Mouse (Mus musculus) midbrain, embryonic 12.5 days (tissue): ENCODE measurements around the gene Pip5kl1. TPM values are rescaled to one million over a fixed set of nuclear protein-coding genes. Genes with fewer than 3 reads are reported as not detected.

ENCODE experiments used
- ATAC-seq: fragments of 200-750 bp; cut with Nextera tagmentation; 2 replicates; pipeline ENCODE4 v1.8.0; 2017; ENCODE audit warnings: low read depth, moderate TSS enrichment, moderate library complexity; ENCODE audit not compliant: low FRiP score
- H3K27ac ChIP-seq: fragments of 300-500 bp; sonication (generic); replicated peaks from 2 replicates; pipeline ENCODE4 v1.5.1; 2016; ENCODE audit warnings: mild to moderate bottlenecking
- H3K27me3 ChIP-seq: fragments of 300-500 bp; sonication (generic); 2 replicates; pipeline ENCODE4 v1.6.1; 2016; ENCODE audit warnings: mild to moderate bottlenecking
- H3K36me3 ChIP-seq: fragments of 300-500 bp; sonication (generic); 2 replicates; pipeline ENCODE4 v1.6.1; 2016
- H3K4me1 ChIP-seq: fragments of 300-500 bp; sonication (generic); 2 replicates; pipeline ENCODE4 v1.6.1; 2016
- H3K4me2 ChIP-seq: fragments of 300-500 bp; sonication (generic); replicated peaks from 2 replicates; pipeline ENCODE4 v1.6.1; 2016; ENCODE audit warnings: mild to moderate bottlenecking, moderate library complexity
- H3K4me3 ChIP-seq: fragments of 300-500 bp; sonication (generic); 2 replicates; pipeline ENCODE4 v1.5.1; 2016; ENCODE audit warnings: mild to moderate bottlenecking
- H3K9ac ChIP-seq: fragments of 300-500 bp; sonication (generic); replicated peaks from 2 replicates; pipeline ENCODE4 v1.6.1; 2016; ENCODE audit warnings: mild to moderate bottlenecking, moderate library complexity
- H3K9me3 ChIP-seq: fragments of 300-500 bp; sonication (generic); 2 replicates; pipeline ENCODE4 v1.6.1; 2016; ENCODE audit warnings: mild to moderate bottlenecking
- WGBS: fragments of 180-500 bp; shearing (Covaris S2); methylation state at CpG from one replicate; pipeline ENCODE4 v1.1.7; 2016; 5-methylcytosine and 5-hydroxymethylcytosine counted together
- polyA plus RNA-seq: library from polyadenylated mRNA; unstranded; fragments of >200 nt; fragmentation: Nextera tagmentation; extraction: Ambion mirVana; gene quantifications from 2 replicates; pipeline ENCODE4 v1.2.1, GENCODE M21; 2016

The Pip5kl1 gene
- polyA plus RNA-seq, 1 experiment from 2014 or later = 2.7 TPM

DNA sequence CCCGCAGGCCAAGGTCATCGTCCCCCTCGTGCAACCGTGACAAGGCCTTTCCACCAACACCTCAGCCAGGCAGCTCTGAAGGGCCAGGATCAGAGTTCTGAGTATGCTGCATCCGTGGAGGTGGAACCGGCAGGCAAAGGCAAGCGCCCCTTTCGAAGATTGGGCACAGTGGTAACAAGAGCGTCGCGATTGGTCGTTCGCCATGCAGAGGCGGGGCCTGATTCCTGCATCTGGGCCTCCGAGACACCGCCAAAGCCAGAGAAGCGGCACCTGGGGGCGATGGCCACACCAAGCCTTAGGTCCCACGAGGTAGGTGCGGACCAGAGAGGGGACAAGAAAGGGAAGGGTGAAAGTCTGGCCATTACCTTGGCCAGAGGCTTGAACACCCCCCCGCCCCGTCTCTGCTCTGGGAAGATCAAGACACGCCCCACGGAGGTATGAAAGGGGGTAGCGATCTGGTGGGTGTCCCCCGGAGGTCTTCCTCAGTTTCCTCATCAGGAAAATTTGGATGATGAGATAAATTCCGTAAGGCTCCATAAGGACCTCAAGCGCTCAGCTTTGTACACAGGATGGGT is 1.1 kb downstream of the Pip5kl1 start, which contains the start of gene 9430097D07Rik:
Gene 9430097D07Rik, minus strand, starts transcription at position 99 of the 575 bp plus-strand sequence.
- Histone ChIP-seq H3K4me1 (peaks cover 26% of the 10 kb centered on the region), H3K27ac (no peak within 1 kb of the TSS), H3K4me3 (peak within 1 kb of the TSS; percentile 48), H3K9me3 (no peaks in the 10 kb centered on the region), H3K27me3 (peaks cover 44% of the 10 kb centered on the region), H3K9ac (peak within 1 kb of the TSS; percentile 61), H3K36me3 (0 out of 2 replicates have a peak, but pooled peaks cover 7% of the 10 kb centered on the region), H3K4me2 (peak within 1 kb of the TSS; percentile 100)
- 4% methylated on average over 28 of the region's 28 CpGs for WGBS
- ATAC-seq = peak; percentile 73

DNA sequence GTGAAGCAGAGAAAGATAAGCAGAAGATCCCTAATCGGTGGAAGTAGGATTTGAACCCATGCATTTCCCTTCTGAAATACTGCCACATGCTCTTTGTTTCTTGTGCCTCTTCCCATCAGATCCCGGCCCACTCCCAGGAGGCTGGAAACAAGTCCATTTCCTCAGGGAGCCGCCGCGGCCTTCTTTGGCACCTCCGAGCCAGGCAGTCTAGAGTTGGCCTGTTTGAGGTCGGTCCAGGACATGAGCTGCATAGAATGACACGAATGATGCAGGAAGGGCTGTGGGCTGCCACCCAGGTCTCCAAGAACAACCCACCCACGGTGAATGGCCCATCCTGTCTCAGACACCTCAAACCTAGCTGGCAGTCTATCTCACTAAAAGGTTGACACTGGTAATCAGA is 1.9 kb downstream of the Pip5kl1 start:
- H3K36me3 ChIP-seq = 0 out of 2 replicates have a peak, but pooled peaks cover 7% of the 10 kb centered on the region
- H3K9ac ChIP-seq = no peak overlapping the region
- H3K4me1 ChIP-seq = peaks cover 20% of the 10 kb centered on the region
- H3K27me3 ChIP-seq = peaks cover 44% of the 10 kb centered on the region
- 90% methylated on average over 9 of the region's 9 CpGs for WGBS
- no peak overlapping the region for H3K4me2 ChIP-seq
- no peak overlapping the region for H3K27ac ChIP-seq
- no peaks in the 10 kb centered on the region for H3K9me3 ChIP-seq
- no peak for ATAC-seq
- no peak overlapping the region for H3K4me3 ChIP-seq

DNA sequence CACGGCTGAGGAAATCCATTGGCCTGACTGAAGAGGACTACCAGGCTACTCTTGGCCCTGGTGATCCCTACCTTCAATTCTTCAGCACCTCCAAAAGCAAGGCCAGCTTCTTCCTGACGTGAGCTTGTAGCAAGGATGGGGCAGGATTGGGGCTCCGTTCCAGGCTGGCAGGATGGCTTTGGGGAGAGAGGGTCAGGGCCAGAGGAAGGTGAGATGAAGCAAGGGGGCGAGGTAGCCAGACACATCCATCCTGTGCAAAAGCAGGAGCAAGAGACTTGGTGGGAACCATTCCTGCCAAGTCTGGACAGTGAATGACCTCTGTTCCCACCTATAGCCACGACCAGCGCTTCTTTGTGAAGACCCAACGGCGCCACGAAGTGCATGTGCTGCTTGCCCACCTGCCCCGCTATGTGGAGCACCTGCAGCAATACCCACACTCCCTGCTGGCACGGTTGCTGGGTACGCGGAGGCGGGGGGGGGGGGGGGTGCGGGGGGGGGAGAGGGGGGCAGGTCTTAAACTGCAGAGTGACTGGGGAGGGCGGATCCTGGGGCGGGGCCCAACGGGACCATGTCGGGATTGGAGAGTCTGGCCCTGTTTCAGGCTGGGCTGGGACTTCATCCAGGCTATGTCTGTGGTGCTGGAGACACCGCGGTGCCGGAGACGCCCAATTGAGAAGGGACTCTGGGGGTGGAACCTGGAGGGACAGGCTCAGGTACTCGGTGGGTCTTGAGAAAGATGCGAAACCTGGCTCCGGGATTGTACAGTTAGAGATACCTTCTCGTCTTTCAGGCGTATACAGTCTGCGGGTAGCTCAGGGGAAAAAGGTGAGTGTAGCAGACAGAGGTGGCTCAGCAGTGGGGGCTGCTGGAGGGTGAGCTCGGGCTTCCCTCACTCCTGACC is 3.8 kb downstream of the Pip5kl1 start:
- H3K4me2 ChIP-seq = no peak overlapping the region
- H3K27me3 ChIP-seq = peaks cover 58% of the 10 kb centered on the region
- no peak for ATAC-seq
- no peaks in the 10 kb centered on the region for H3K36me3 ChIP-seq
- WGBS = 40% methylated on average over 28 of the region's 30 CpGs
- no peaks in the 10 kb centered on the region for H3K9me3 ChIP-seq
- H3K27ac ChIP-seq = no peak overlapping the region
- H3K9ac ChIP-seq = no peak overlapping the region
- no peak overlapping the region for H3K4me3 ChIP-seq
- peaks cover 15% of the 10 kb centered on the region; the same call in 1 of the 2 replicates for H3K4me1 ChIP-seq

- H3K27ac ChIP-seq = no peak overlapping the region
Observed at GRCm38 (mm10) chr2:32581450-32582095, 7.0 kb downstream of the Pip5kl1 start.

DNA sequence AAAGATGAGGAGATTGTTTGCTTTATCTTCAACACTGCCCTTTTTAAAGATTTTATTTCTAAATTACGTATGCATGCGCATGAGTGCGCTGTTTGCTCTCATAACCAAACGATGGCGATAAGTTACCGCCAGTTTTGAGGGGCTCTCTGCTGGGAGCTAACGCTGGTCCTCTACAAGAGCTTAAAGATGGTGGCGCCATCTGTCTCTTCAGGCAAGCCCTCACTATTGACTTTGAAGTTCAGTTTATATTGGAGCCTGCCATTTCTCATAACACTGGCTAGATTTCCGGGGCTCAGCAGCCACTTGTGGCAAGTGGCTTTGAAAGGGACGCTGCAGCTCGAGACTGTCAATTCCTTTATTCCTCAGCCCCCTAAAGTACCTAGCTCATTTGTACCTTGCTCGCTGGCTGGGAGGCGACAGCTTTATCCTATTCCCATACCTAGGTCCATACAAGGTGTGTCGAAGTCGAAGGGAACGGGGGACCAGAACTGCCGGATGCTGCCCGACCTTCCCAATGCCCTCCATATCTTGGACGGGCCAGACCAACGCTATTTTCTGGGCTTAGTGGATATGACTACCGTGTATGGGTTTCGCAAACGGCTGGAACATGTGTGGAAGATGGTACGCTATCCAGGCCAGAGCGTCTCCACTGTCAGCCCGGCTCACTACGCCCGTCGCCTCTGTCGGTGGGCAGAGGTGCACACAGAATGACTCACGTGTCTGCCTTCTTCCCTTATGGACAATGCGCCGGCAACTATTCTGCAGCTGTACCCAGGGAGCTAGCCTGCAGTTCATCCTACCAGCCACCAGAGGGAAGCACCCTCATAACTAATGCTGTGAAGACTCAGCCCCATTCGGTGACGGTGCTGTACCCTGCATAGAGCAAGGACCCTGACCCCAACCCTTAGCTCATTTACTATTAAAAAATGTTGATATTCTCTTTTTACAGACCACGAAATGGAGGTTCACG is 8.5 kb downstream of the Pip5kl1 start:
- 13% methylated on average over 37 of the region's 37 CpGs for WGBS
- Histone ChIP-seq H3K36me3 (no peaks in the 10 kb centered on the region), H3K27ac (no peak overlapping the region), H3K4me3 (peak overlapping the region; percentile 27), H3K4me1 (peaks cover 16% of the 10 kb centered on the region), H3K9me3 (no peaks in the 10 kb centered on the region), H3K27me3 (peaks cover 40% of the 10 kb centered on the region), H3K9ac (peak overlapping the region; percentile 25; the same call in 1 of the 2 replicates), H3K4me2 (peak overlapping the region; percentile 52)
- ATAC-seq = peak; percentile 73

More at GRCm38 (mm10) chr2:32581450-32582095, 7.0 kb downstream of the Pip5kl1 start:
- Histone ChIP-seq H3K27me3 (peaks cover 56% of the 10 kb centered on the region), H3K9ac (no peak overlapping the region), H3K4me2 (peak overlapping the region; percentile 42), H3K9me3 (no peaks in the 10 kb centered on the region), H3K36me3 (no peaks in the 10 kb centered on the region), H3K4me3 (peak overlapping the region; percentile 31), H3K4me1 (0 out of 2 replicates have a peak, but pooled peaks cover 4% of the 10 kb centered on the region)
- ATAC-seq = 0 out of 2 replicates have a peak, but pooled peaks have one; percentile 42
- WGBS = 31% methylated on average over 19 of the region's 19 CpGs

- H3K27ac ChIP-seq = no peak overlapping the region
Observed at GRCm38 (mm10) chr2:32585149-32585714, 10.6 kb downstream of the Pip5kl1 start.

DNA sequence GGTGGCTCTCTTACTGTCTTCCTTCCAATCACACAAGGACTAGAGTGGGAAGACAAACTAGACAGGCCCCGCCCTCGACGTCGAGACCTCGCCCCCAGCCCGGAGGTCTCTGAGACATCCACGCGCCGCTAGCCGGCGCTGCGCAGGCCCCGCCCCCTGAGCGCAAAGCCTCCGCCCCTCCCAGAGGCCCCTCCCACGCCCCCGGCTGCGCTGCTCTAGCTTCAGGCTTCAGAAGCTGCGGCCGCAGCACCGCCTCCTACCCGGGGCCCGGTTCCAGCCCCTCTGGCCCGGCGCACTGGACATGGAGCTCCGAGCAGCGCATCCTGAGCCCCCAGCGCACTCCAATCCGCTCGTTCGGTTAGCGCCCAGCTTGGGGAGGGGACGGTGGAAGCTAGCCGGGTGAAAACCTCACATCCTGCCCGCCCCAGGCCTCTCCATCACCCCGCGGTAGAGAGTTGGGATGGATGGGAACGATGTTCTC is 12.3 kb downstream of the Pip5kl1 start, which contains the start of gene St6galnac4:
Gene St6galnac4, plus strand, starts transcription at position 225 of the 481 bp plus-strand sequence.
- no peaks in the 10 kb centered on the region for H3K36me3 ChIP-seq
- peak within 1 kb of the TSS; percentile 63 for H3K4me2 ChIP-seq
- H3K9me3 ChIP-seq = no peaks in the 10 kb centered on the region
- peak; percentile 83 for ATAC-seq
- H3K27ac ChIP-seq = 0 out of 2 replicates have a peak within 1 kb of the TSS, but pooled peaks have one; percentile 7
- H3K9ac ChIP-seq = peak within 1 kb of the TSS; percentile 59
- H3K27me3 ChIP-seq = peaks cover 15% of the 10 kb centered on the region; the same call in 1 of the 2 replicates
- H3K4me1 ChIP-seq = peaks cover 25% of the 10 kb centered on the region
- H3K4me3 ChIP-seq = peak within 1 kb of the TSS; percentile 51
- under 1% methylated on average over 38 of the region's 38 CpGs for WGBS

More at GRCm38 (mm10) chr2:32585149-32585714, 10.6 kb downstream of the Pip5kl1 start:
- Histone ChIP-seq H3K27me3 (peaks cover 20% of the 10 kb centered on the region), H3K4me3 (no peak overlapping the region), H3K36me3 (no peaks in the 10 kb centered on the region), H3K4me2 (no peak overlapping the region), H3K9ac (no peak overlapping the region), H3K4me1 (peaks cover 25% of the 10 kb centered on the region), H3K9me3 (no peaks in the 10 kb centered on the region)
- WGBS = 86% methylated on average over 7 of the region's 7 CpGs
- no peak for ATAC-seq

DNA sequence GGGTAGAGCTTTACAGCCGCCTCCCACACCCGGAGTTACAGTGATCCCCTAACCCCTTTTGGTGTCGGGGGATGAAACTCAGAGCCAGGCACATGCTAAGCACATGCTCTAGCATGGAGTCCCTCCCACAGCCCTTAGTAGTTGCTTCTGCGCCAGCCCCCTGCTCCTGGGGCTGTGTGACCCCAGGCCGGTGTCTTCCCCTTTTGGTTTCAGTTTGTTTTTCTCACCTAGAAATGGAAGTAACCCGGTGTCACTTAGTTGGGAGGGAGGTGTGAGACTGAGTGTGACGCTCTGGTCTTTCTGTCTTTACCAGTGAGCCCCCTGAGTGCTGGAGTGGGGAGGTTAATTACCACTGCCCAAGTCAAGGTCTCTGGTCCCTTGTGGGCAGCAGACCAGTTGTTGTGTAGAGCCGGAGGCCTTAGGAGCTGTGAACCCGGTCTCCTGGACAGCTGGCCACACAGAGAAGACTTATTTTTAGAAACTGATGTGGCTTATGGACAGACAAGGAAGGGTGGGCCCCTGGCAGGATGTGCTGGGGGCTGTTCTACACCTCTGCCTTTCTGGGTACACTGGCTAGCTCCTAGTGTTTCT is 13.2 kb downstream of the Pip5kl1 start:
- H3K27me3 ChIP-seq = peaks cover 9% of the 10 kb centered on the region; the same call in 1 of the 2 replicates
- no peaks in the 10 kb centered on the region for H3K9me3 ChIP-seq
- peak overlapping the region; percentile 51 for H3K4me3 ChIP-seq
- H3K4me2 ChIP-seq = peak overlapping the region; percentile 63
- WGBS = 58% methylated on average over 9 of the region's 9 CpGs
- H3K4me1 ChIP-seq = peaks cover 25% of the 10 kb centered on the region
- no peak overlapping the region for H3K27ac ChIP-seq
- no peaks in the 10 kb centered on the region for H3K36me3 ChIP-seq
- no peak for ATAC-seq
- peak overlapping the region; percentile 59 for H3K9ac ChIP-seq

DNA sequence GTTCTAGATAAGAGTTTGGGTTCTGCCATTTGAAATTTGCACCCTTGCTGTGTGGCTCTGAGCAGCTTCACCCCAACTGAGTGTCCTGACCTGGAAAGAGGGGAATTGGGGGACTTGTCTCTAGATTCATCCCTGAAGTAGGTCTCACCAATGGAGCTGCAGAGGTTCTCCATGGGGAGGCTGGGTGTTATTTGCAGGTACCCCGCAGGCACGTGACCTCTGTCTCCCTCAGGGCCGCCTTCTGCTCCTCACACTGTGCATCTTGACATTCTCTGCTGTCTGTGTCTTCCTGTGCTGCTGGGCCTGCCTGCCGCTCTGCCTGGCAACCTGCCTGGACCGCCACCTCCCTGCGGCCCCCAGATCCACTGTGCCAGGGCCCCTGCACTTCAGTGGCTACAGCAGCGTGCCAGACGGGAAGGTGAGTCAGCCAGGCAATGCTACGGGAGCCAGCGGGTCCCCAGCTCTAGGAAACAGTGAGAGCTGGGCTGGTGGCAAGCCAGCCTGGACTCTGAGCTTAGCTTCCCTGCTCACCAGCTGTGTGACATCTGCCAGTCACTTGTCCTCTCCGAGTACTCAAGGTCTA is 14.7 kb downstream of the Pip5kl1 start:
- no peak for ATAC-seq
- Histone ChIP-seq H3K27me3 (peaks cover 3% of the 10 kb centered on the region; the same call in 1 of the 2 replicates), H3K27ac (no peak overlapping the region), H3K4me2 (no peak overlapping the region), H3K4me1 (peaks cover 21% of the 10 kb centered on the region), H3K9ac (no peak overlapping the region), H3K9me3 (no peaks in the 10 kb centered on the region), H3K36me3 (peaks cover 3% of the 10 kb centered on the region; the same call in 1 of the 2 replicates), H3K4me3 (no peak overlapping the region)
- 78% methylated on average over 11 of the region's 11 CpGs for WGBS

DNA sequence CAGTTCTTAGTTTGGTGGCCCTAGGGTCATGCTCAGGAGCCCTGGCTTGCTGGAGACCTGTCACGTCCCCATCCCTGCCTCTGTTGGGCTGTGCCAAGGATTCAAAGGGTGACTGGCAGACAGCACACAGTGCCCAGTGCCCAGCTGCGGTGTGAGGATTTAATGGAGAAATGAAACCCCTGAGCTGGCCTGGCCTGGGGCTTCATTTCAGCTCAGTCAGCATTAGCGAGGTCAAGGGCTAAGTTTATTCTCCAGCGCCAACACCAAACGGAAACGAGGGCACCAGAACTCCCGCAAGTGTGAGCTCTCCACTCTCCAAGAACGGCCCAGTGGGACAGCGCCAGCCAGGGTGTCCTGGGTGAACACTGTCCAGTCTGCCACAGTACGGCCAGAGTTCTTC is 15.6 kb downstream of the Pip5kl1 start:
- Histone ChIP-seq H3K9me3 (no peaks in the 10 kb centered on the region), H3K36me3 (peaks cover 5% of the 10 kb centered on the region; the same call in 1 of the 2 replicates), H3K9ac (no peak overlapping the region), H3K27ac (no peak overlapping the region), H3K4me3 (no peak overlapping the region), H3K27me3 (peaks cover under 1% of the 10 kb centered on the region; the same call in 1 of the 2 replicates), H3K4me1 (peaks cover 21% of the 10 kb centered on the region), H3K4me2 (no peak overlapping the region)
- ATAC-seq = no peak
- WGBS = 85% methylated on average over 10 of the region's 10 CpGs
